Mouse (Mus musculus): Measurements from ENCODE around the gene Chic2. TPM values are rescaled to one million over a fixed set of nuclear protein-coding genes. Genes with fewer than 3 reads are reported as not detected.

The Chic2 gene
- polyA plus RNA-seq, 1 experiment: 12.7 TPM

GRCm38 (mm10) chr5:74994947-74995346 is 49.6 kb downstream of the Chic2 start:
- no peaks in the 10 kb centered on the region for H3K4me1 ChIP-seq (replicated peaks; ENCODE audit: control insufficient read depth, insufficient read depth, low read length)
- H3K27ac ChIP-seq (ENCODE audit: control insufficient read depth, insufficient read depth, low read length): no peak overlapping the region
- no peak overlapping the region for H3K4me3 ChIP-seq (ENCODE audit: control insufficient read depth, insufficient read depth, low read length)
- H3K27me3 ChIP-seq (ENCODE audit: control insufficient read depth, insufficient read depth, low read length): no peaks in the 10 kb centered on the region
- no peak for DNase-seq
- H3K36me3 ChIP-seq (ENCODE audit: control insufficient read depth, insufficient read depth, low read length): peaks cover 6% of the 10 kb centered on the region
- 93% methylated on average over 8 of the region's 8 CpGs for WGBS
- TF ChIP-seq POLR2A (IDR thresholded peaks at IDR 0.05; ENCODE audit: control insufficient read depth, extremely low read depth, insufficient read depth, low read length, poor library complexity) (no peak), CTCF (IDR thresholded peaks at IDR 0.05; ENCODE audit: borderline replicate concordance, control insufficient read depth, extremely low read depth, insufficient read depth, low read length, poor library complexity) (no peak)

GRCm38 (mm10) chr5:74984101-74984500 is 60.5 kb downstream of the Chic2 start:
- no peak overlapping the region for H3K4me3 ChIP-seq (ENCODE audit: control insufficient read depth, insufficient read depth, low read length)
- 91% methylated on average over 5 of the region's 5 CpGs for WGBS
- TF ChIP-seq POLR2A (IDR thresholded peaks at IDR 0.05; ENCODE audit: control insufficient read depth, extremely low read depth, insufficient read depth, low read length, poor library complexity) (no peak), CTCF (IDR thresholded peaks at IDR 0.05; ENCODE audit: borderline replicate concordance, control insufficient read depth, extremely low read depth, insufficient read depth, low read length, poor library complexity) (no peak)
- H3K27me3 ChIP-seq (ENCODE audit: control insufficient read depth, insufficient read depth, low read length): no peaks in the 10 kb centered on the region; the same call in 1 of the 2 replicates
- no peaks in the 10 kb centered on the region for H3K36me3 ChIP-seq (ENCODE audit: control insufficient read depth, insufficient read depth, low read length)
- DNase-seq: no peak
- no peaks in the 10 kb centered on the region for H3K4me1 ChIP-seq (replicated peaks; ENCODE audit: control insufficient read depth, insufficient read depth, low read length)
- H3K27ac ChIP-seq (ENCODE audit: control insufficient read depth, insufficient read depth, low read length): no peak overlapping the region

GRCm38 (mm10) chr5:74980574-74980973 is 64.0 kb downstream of the Chic2 start:
- no peaks in the 10 kb centered on the region for H3K36me3 ChIP-seq (ENCODE audit: control insufficient read depth, insufficient read depth, low read length)
- H3K4me1 ChIP-seq (replicated peaks; ENCODE audit: control insufficient read depth, insufficient read depth, low read length): no peaks in the 10 kb centered on the region
- TF ChIP-seq POLR2A (IDR thresholded peaks at IDR 0.05; ENCODE audit: control insufficient read depth, extremely low read depth, insufficient read depth, low read length, poor library complexity) (no peak), CTCF (IDR thresholded peaks at IDR 0.05; ENCODE audit: borderline replicate concordance, control insufficient read depth, extremely low read depth, insufficient read depth, low read length, poor library complexity) (no peak)
- 86% methylated on average over 4 of the region's 4 CpGs for WGBS
- no peaks in the 10 kb centered on the region; the same call in 1 of the 2 replicates for H3K27me3 ChIP-seq (ENCODE audit: control insufficient read depth, insufficient read depth, low read length)
- H3K4me3 ChIP-seq (ENCODE audit: control insufficient read depth, insufficient read depth, low read length): no peak overlapping the region
- H3K27ac ChIP-seq (ENCODE audit: control insufficient read depth, insufficient read depth, low read length): no peak overlapping the region
- DNase-seq: no peak

- Histone ChIP-seq H3K27me3 (ENCODE audit: control insufficient read depth, insufficient read depth, low read length) (no peaks in the 10 kb centered on the region; the same call in 1 of the 2 replicates), H3K4me1 (replicated peaks; ENCODE audit: control insufficient read depth, insufficient read depth, low read length) (no peaks in the 10 kb centered on the region), H3K27ac (ENCODE audit: control insufficient read depth, insufficient read depth, low read length) (no peak overlapping the region), H3K36me3 (ENCODE audit: control insufficient read depth, insufficient read depth, low read length) (no peaks in the 10 kb centered on the region), H3K4me3 (ENCODE audit: control insufficient read depth, insufficient read depth, low read length) (no peak overlapping the region)
- 45% methylated on average over 7 of the region's 7 CpGs for WGBS
- no peak for TF ChIP-seq POLR2A (IDR thresholded peaks at IDR 0.05; ENCODE audit: control insufficient read depth, extremely low read depth, insufficient read depth, low read length, poor library complexity)
- no peak for TF ChIP-seq CTCF (IDR thresholded peaks at IDR 0.05; ENCODE audit: borderline replicate concordance, control insufficient read depth, extremely low read depth, insufficient read depth, low read length, poor library complexity)
- no peak for DNase-seq
Observed at GRCm38 (mm10) chr5:74980154-74980553, 64.4 kb downstream of the Chic2 start.

GRCm38 (mm10) chr5:74979586-74979985 is 65.0 kb downstream of the Chic2 start:
- Histone ChIP-seq H3K36me3 (ENCODE audit: control insufficient read depth, insufficient read depth, low read length) (no peaks in the 10 kb centered on the region), H3K4me1 (replicated peaks; ENCODE audit: control insufficient read depth, insufficient read depth, low read length) (no peaks in the 10 kb centered on the region), H3K27me3 (ENCODE audit: control insufficient read depth, insufficient read depth, low read length) (no peaks in the 10 kb centered on the region; the same call in 1 of the 2 replicates), H3K4me3 (ENCODE audit: control insufficient read depth, insufficient read depth, low read length) (no peak overlapping the region), H3K27ac (ENCODE audit: control insufficient read depth, insufficient read depth, low read length) (no peak overlapping the region)
- TF ChIP-seq CTCF (IDR thresholded peaks at IDR 0.05; ENCODE audit: borderline replicate concordance, control insufficient read depth, extremely low read depth, insufficient read depth, low read length, poor library complexity) (no peak), POLR2A (IDR thresholded peaks at IDR 0.05; ENCODE audit: control insufficient read depth, extremely low read depth, insufficient read depth, low read length, poor library complexity) (no peak)
- no peak for DNase-seq
- WGBS: 53% methylated on average over 7 of the region's 7 CpGs

- no peak overlapping the region for H3K4me3 ChIP-seq (ENCODE audit: control insufficient read depth, insufficient read depth, low read length)
- no peak overlapping the region for H3K27ac ChIP-seq (ENCODE audit: control insufficient read depth, insufficient read depth, low read length)
- TF ChIP-seq POLR2A (IDR thresholded peaks at IDR 0.05; ENCODE audit: control insufficient read depth, extremely low read depth, insufficient read depth, low read length, poor library complexity) (no peak), CTCF (IDR thresholded peaks at IDR 0.05; ENCODE audit: borderline replicate concordance, control insufficient read depth, extremely low read depth, insufficient read depth, low read length, poor library complexity) (no peak)
- no peaks in the 10 kb centered on the region for H3K4me1 ChIP-seq (replicated peaks; ENCODE audit: control insufficient read depth, insufficient read depth, low read length)
- DNase-seq: no peak
- H3K36me3 ChIP-seq (ENCODE audit: control insufficient read depth, insufficient read depth, low read length): no peaks in the 10 kb centered on the region
- H3K27me3 ChIP-seq (ENCODE audit: control insufficient read depth, insufficient read depth, low read length): no peaks in the 10 kb centered on the region; the same call in 1 of the 2 replicates
- 87% methylated on average over 7 of the region's 7 CpGs for WGBS
Observed at GRCm38 (mm10) chr5:74975507-74975906, 69.1 kb downstream of the Chic2 start.
